Mouse (Mus musculus) MEL (cell line): ENCODE data around the gene Qsox2. TPM values are rescaled to one million over a fixed set of nuclear protein-coding genes. Genes with fewer than 3 reads are reported as not detected.
A peak's percentile ranks its signal among the peaks of the same experiment; 100 is the strongest.

Experiments
- DNase-seq: peaks from one replicate; pipeline ENCODE4 v3.0.0; 2011; ENCODE audit warnings: low read depth, low spot score
- H3K27ac ChIP-seq: 2 replicates; pipeline ENCODE4 v1.5.1; 2012; ENCODE audit warnings: low read depth, mild to moderate bottlenecking, control low read depth, low read length, moderate library complexity; ENCODE audit not compliant: control insufficient read depth
- H3K27me3 ChIP-seq, 2 experiments: fragments of 150-350 bp in 1 of 2; sonication (generic) in 1 of 2; 2 replicates each; pipeline ENCODE4 v1.6.1; 2012; ENCODE audit warnings: low read length in 2 of 2, mild to moderate bottlenecking in 2 of 2, improper control_type of control experiment in 1 of 2, moderate library complexity in 1 of 2; ENCODE audit not compliant: insufficient read depth in 2 of 2, control insufficient read depth in 1 of 2
- H3K36me3 ChIP-seq, 2 experiments: 2 replicates each; pipeline ENCODE4 v1.6.1; 2012 to 2014; ENCODE audit warnings: low read length in 2 of 2, improper control_type of control experiment in 1 of 2, inconsistent platforms in 1 of 2, mild to moderate bottlenecking in 1 of 2; ENCODE audit not compliant: insufficient read depth in 2 of 2, control insufficient read depth in 1 of 2
- H3K4me1 ChIP-seq, 2 experiments: fragments of 150-350 bp in 1 of 2; sonication (generic) in 1 of 2; 2 replicates each; pipeline ENCODE4 v1.6.1; 2012; ENCODE audit warnings: low read length in 2 of 2, improper control_type of control experiment in 1 of 2, mild to moderate bottlenecking in 1 of 2; ENCODE audit not compliant: insufficient read depth in 2 of 2, control insufficient read depth in 1 of 2
- H3K4me3 ChIP-seq, 2 experiments: fragments of 150-350 bp in 1 of 2; sonication (generic) in 1 of 2; 2 replicates each; pipeline ENCODE4 v1.5.1; 2012; ENCODE audit warnings: low read depth in 2 of 2, low read length in 2 of 2, mild to moderate bottlenecking in 2 of 2, moderate library complexity in 2 of 2, control low read depth in 1 of 2, improper control_type of control experiment in 1 of 2; ENCODE audit not compliant: control insufficient read depth in 1 of 2, insufficient read depth in 1 of 2
- H3K79me2 ChIP-seq: 2 replicates; pipeline ENCODE4 v1.6.1; 2012; ENCODE audit warnings: mild to moderate bottlenecking, low read length, moderate library complexity; ENCODE audit not compliant: control insufficient read depth, poor library complexity, insufficient read depth
- H3K9ac ChIP-seq: 2 replicates; pipeline ENCODE4 v1.6.1; 2012; ENCODE audit warnings: low read depth, mild to moderate bottlenecking, control low read depth, low read length, moderate library complexity; ENCODE audit not compliant: control insufficient read depth, poor library complexity, severe bottlenecking
- H3K9me3 ChIP-seq: fragments of 150-350 bp; sonication (generic); replicated peaks from 2 replicates; pipeline ENCODE4 v1.6.1; 2012; ENCODE audit warnings: mild to moderate bottlenecking, low read length, improper control_type of control experiment, moderate library complexity; ENCODE audit not compliant: insufficient read depth
- BHLHE40 ChIP-seq: IDR thresholded peaks from 2 replicates; pipeline ENCODE4 v1.6.1; 2012; ENCODE audit warnings: low read depth, mild to moderate bottlenecking, inconsistent platforms, low read length, improper control_type of control experiment, borderline replicate concordance
- CHD2 ChIP-seq: IDR thresholded peaks from 2 replicates; pipeline ENCODE4 v1.6.1; 2011; ENCODE audit warnings: low read length, improper control_type of control experiment
- CTCF ChIP-seq, 3 experiments: IDR thresholded peaks in 2 of 3; conservative IDR thresholded peaks in 1 of 3; 2 replicates each; pipeline ENCODE4 v1.5.1; 2011 to 2012; ENCODE audit warnings: low read length in 3 of 3, low read depth in 2 of 3, mild to moderate bottlenecking in 2 of 3, improper control_type of control experiment in 1 of 3, inconsistent platforms in 1 of 3, mixed read lengths in 1 of 3, moderate library complexity in 1 of 3; ENCODE audit not compliant: control insufficient read depth in 1 of 3, insufficient read depth in 1 of 3, poor library complexity in 1 of 3, severe bottlenecking in 1 of 3
- EP300 ChIP-seq, 2 experiments: IDR thresholded peaks; 2 replicates each; pipeline ENCODE4 v1.6.1; 2011; ENCODE audit warnings: improper control_type of control experiment in 2 of 2, low read length in 2 of 2, low read depth in 1 of 2, mild to moderate bottlenecking in 1 of 2
- GABPA ChIP-seq: IDR thresholded peaks from 2 replicates; pipeline ENCODE4 v1.6.1; 2012; ENCODE audit warnings: low read depth, mild to moderate bottlenecking, inconsistent platforms, low read length, improper control_type of control experiment, moderate library complexity
- GATA1 ChIP-seq: IDR thresholded peaks from 2 replicates; pipeline ENCODE4 v1.6.1; 2011; ENCODE audit warnings: low read depth, low read length, improper control_type of control experiment
- KAT2A ChIP-seq: conservative IDR thresholded peaks from 2 replicates; pipeline ENCODE4 v1.6.1; 2012; ENCODE audit warnings: low read depth, low read length, improper control_type of control experiment, inconsistent platforms
- MAZ ChIP-seq: IDR thresholded peaks from 2 replicates; pipeline ENCODE4 v1.6.1; 2012; ENCODE audit warnings: low read depth, mild to moderate bottlenecking, inconsistent platforms, low read length, improper control_type of control experiment
- MEF2A ChIP-seq: IDR thresholded peaks from 2 replicates; pipeline ENCODE4 v1.6.1; 2014; ENCODE audit warnings: low read depth, mild to moderate bottlenecking, inconsistent platforms, low read length, improper control_type of control experiment; ENCODE audit not compliant: poor library complexity, insufficient replicate concordance, severe bottlenecking; ENCODE audit errors: extremely low read depth
- MXI1 ChIP-seq: IDR thresholded peaks from 2 replicates; pipeline ENCODE4 v1.6.1; 2011; ENCODE audit warnings: mild to moderate bottlenecking, low read depth, low read length, improper control_type of control experiment
- MYC ChIP-seq: IDR thresholded peaks from 2 replicates; pipeline ENCODE4 v1.6.1; 2011; ENCODE audit warnings: low read depth, mild to moderate bottlenecking, low read length, improper control_type of control experiment, moderate library complexity
- NRF1 ChIP-seq: IDR thresholded peaks from 2 replicates; pipeline ENCODE4 v1.6.1; 2014; ENCODE audit warnings: low read depth, mild to moderate bottlenecking, inconsistent platforms, low read length, improper control_type of control experiment, moderate library complexity; ENCODE audit not compliant: poor library complexity, insufficient read depth, severe bottlenecking
- POLR2A ChIP-seq, 2 experiments: IDR thresholded peaks; 2 replicates each; pipeline ENCODE4 v1.6.1; 2011 to 2012; ENCODE audit warnings: low read length in 2 of 2, mild to moderate bottlenecking in 2 of 2, control low read depth in 1 of 2, improper control_type of control experiment in 1 of 2, low read depth in 1 of 2, moderate library complexity in 1 of 2; ENCODE audit not compliant: control insufficient read depth in 1 of 2, insufficient read depth in 1 of 2, poor library complexity in 1 of 2
- POLR2AphosphoS5 ChIP-seq: IDR thresholded peaks from 2 replicates; pipeline ENCODE4 v1.6.1; 2012; ENCODE audit warnings: low read depth, borderline replicate concordance, mild to moderate bottlenecking, inconsistent platforms, low read length, moderate library complexity, mixed read lengths
- RCOR1 ChIP-seq: IDR thresholded peaks from 2 replicates; pipeline ENCODE4 v1.6.1; 2012; ENCODE audit warnings: low read depth, mild to moderate bottlenecking, inconsistent platforms, low read length, improper control_type of control experiment
- SIN3A ChIP-seq: IDR thresholded peaks from 2 replicates; pipeline ENCODE4 v1.6.1; 2012; ENCODE audit warnings: low read length, improper control_type of control experiment, inconsistent platforms
- TAL1 ChIP-seq: IDR thresholded peaks from 2 replicates; pipeline ENCODE4 v1.6.1; 2012; ENCODE audit warnings: mild to moderate bottlenecking, inconsistent platforms, low read length, moderate library complexity, mixed read lengths
- TBP ChIP-seq: IDR thresholded peaks from 2 replicates; pipeline ENCODE4 v1.8.0; 2011; ENCODE audit warnings: low read depth, low read length, improper control_type of control experiment
- TCF12 ChIP-seq: IDR thresholded peaks from 2 replicates; pipeline ENCODE4 v1.6.1; 2014; ENCODE audit warnings: low read depth, mild to moderate bottlenecking, inconsistent platforms, low read length, improper control_type of control experiment, moderate library complexity
- UBTF ChIP-seq: IDR thresholded peaks from 2 replicates; pipeline ENCODE4 v1.6.1; 2012; ENCODE audit warnings: low read depth, mild to moderate bottlenecking, inconsistent platforms, low read length, improper control_type of control experiment, moderate library complexity, borderline replicate concordance; ENCODE audit not compliant: insufficient read depth
- USF1 ChIP-seq: IDR thresholded peaks from 2 replicates; pipeline ENCODE4 v1.6.1; 2014; ENCODE audit warnings: low read depth, mild to moderate bottlenecking, inconsistent platforms, low read length, improper control_type of control experiment, moderate library complexity
- ZC3H11A ChIP-seq: IDR thresholded peaks from 2 replicates; pipeline ENCODE4 v1.6.1; 2012; ENCODE audit warnings: low read depth, mild to moderate bottlenecking, inconsistent platforms, low read length, improper control_type of control experiment
- ZKSCAN1 ChIP-seq: IDR thresholded peaks from 2 replicates; pipeline ENCODE4 v1.6.1; 2012; ENCODE audit warnings: low read depth, mild to moderate bottlenecking, inconsistent platforms, low read length, improper control_type of control experiment, moderate library complexity
- ZMIZ1 ChIP-seq: IDR thresholded peaks from 2 replicates; pipeline ENCODE4 v1.6.1; 2012; ENCODE audit warnings: low read depth, mild to moderate bottlenecking, inconsistent platforms, low read length, improper control_type of control experiment, moderate library complexity
- ZNF384 ChIP-seq: IDR thresholded peaks from 2 replicates; pipeline ENCODE4 v1.6.1; 2012; ENCODE audit warnings: low read depth, mild to moderate bottlenecking, inconsistent platforms, low read length, improper control_type of control experiment
- polyA plus RNA-seq, 2 experiments: library from polyadenylated mRNA; stranded (reverse) in 1 of 2; unstranded in 1 of 2; fragments of >175 nt in 1 of 2; fragments of >200 nt in 1 of 2; gene quantifications; 2 replicates each; pipeline versions ENCODE4 v1.2.1 to v1.2.4; 2012; ENCODE audit warnings: low replicate concordance in 2 of 2, low read depth in 1 of 2; ENCODE audit not compliant: insufficient read length in 2 of 2, insufficient read depth in 1 of 2, missing spikeins in 1 of 2
- total RNA-seq: library from RNA; depleted of rRNA; stranded (reverse); fragments of 300-350 nt; gene quantifications from 2 replicates; pipeline ENCODE4 v1.2.3, GENCODE M21; 2012

Gene Qsox2
- total and polyA plus RNA-seq, 3 experiments, result 12.1 to 17.0 TPM; not detected in 1

- Histone ChIP-seq H3K36me3 (no peaks in the 10 kb centered on the region), H3K27me3 (peaks cover 2% of the 10 kb centered on the region in 2 experiments; a peak in 3 of 4 replicates), H3K4me3 (no peak overlapping the region), H3K27ac (no peak overlapping the region), H3K4me1 (peaks cover 0 to 12% of the 10 kb centered on the region in 2 experiments; a peak in 2 of 4 replicates), H3K79me2 (no peaks in the 10 kb centered on the region), H3K9me3 (no peaks in the 10 kb centered on the region), H3K9ac (no peak overlapping the region)
- TF ChIP-seq TCF12 (0 out of 2 replicates have a peak, but pooled peaks have one; percentile 8), USF1 (no peak), ZMIZ1 (no peak), NRF1 (no peak), EP300 (IDR thresholded peaks at IDR 0.05; ENCODE audit: low read depth in 1 of 2, low read length in 2 of 2) (peak in 1 of 2 experiments; percentile 52; a peak in 3 of 4 replicates), KAT2A (no peak), CHD2 (no peak), ZNF384 (no peak), RCOR1 (peak; percentile 43; the same call in 1 of the 2 replicates), GATA1 (no peak)
- DNase-seq, result peak; percentile 88
These were observed 48.8 kb downstream of the Qsox2 start for GRCm38 (mm10) chr2:26188517-26188916.

- no peak overlapping the region for H3K9ac ChIP-seq
- H3K9me3 ChIP-seq, result no peaks in the 10 kb centered on the region
- H3K36me3 ChIP-seq, result no peaks in the 10 kb centered on the region
- TF ChIP-seq ZKSCAN1 (no peak), POLR2A (IDR thresholded peaks at IDR 0.05; ENCODE audit: control insufficient read depth in 1 of 2, insufficient read depth in 1 of 2, low read depth in 1 of 2, low read length in 2 of 2, poor library complexity in 1 of 2) (no peak), BHLHE40 (no peak)
- H3K4me3 ChIP-seq, result no peak overlapping the region
- peaks cover 2% of the 10 kb centered on the region in 2 experiments; a peak in 2 of 4 replicates for H3K27me3 ChIP-seq
- peaks cover 0 to 12% of the 10 kb centered on the region in 2 experiments; a peak in 2 of 4 replicates for H3K4me1 ChIP-seq
- H3K79me2 ChIP-seq, result no peaks in the 10 kb centered on the region
- H3K27ac ChIP-seq, result no peak overlapping the region
- no peak for DNase-seq
These were observed 53.0 kb downstream of the Qsox2 start for GRCm38 (mm10) chr2:26184352-26184751.

- Histone ChIP-seq H3K4me3 (no peak overlapping the region), H3K4me1 (no peaks in the 10 kb centered on the region), H3K9ac (no peak overlapping the region), H3K27ac (no peak overlapping the region), H3K36me3 (no peaks in the 10 kb centered on the region), H3K79me2 (no peaks in the 10 kb centered on the region), H3K27me3 (peaks cover 2% of the 10 kb centered on the region in 2 experiments; a peak in 2 of 4 replicates), H3K9me3 (no peaks in the 10 kb centered on the region)
- DNase-seq, result peak; percentile 32
- TF ChIP-seq GABPA (no peak), TBP (no peak), SIN3A (no peak), POLR2A (IDR thresholded peaks at IDR 0.05; ENCODE audit: control insufficient read depth in 1 of 2, insufficient read depth in 1 of 2, low read depth in 1 of 2, low read length in 2 of 2, poor library complexity in 1 of 2) (no peak), BHLHE40 (no peak), POLR2AphosphoS5 (no peak), MXI1 (no peak), KAT2A (no peak), MYC (no peak), MAZ (no peak), UBTF (no peak), RCOR1 (no peak), ZC3H11A (peak; percentile 50), TAL1 (no peak), CTCF (IDR thresholded peaks at IDR 0.05 in 2 of 3, conservative IDR thresholded peaks at IDR 0.05 in 1 of 3; ENCODE audit: control insufficient read depth in 1 of 3, insufficient read depth in 1 of 3, low read depth in 2 of 3, low read length in 3 of 3, poor library complexity in 1 of 3, severe bottlenecking in 1 of 3) (peak; percentile 54 to 84 (median 71)), MEF2A (no peak)
These were observed 54.7 kb downstream of the Qsox2 start for GRCm38 (mm10) chr2:26182646-26183045.
